Mouse (Mus musculus) forebrain, embryonic 10.5 days (tissue): ENCODE measurements around the gene Suco. TPM values are rescaled to one million over a fixed set of nuclear protein-coding genes. Genes with fewer than 3 reads are reported as not detected.

Source experiments
- DNase-seq: peaks from one replicate; pipeline ENCODE4 v3.0.0-alpha.2; 2017; ENCODE audit warnings: low spot score; ENCODE audit errors: extremely low spot score
- H3K27ac ChIP-seq: fragments of 300-500 bp; sonication (generic); 2 replicates; pipeline ENCODE4 v1.5.1; 2016; ENCODE audit warnings: mild to moderate bottlenecking
- H3K27me3 ChIP-seq: fragments of 300-500 bp; sonication (generic); 2 replicates; pipeline ENCODE4 v1.6.1; 2016; ENCODE audit warnings: mild to moderate bottlenecking; ENCODE audit not compliant: poor library complexity, severe bottlenecking
- H3K36me3 ChIP-seq: fragments of 300-500 bp; sonication (generic); replicated peaks from 2 replicates; pipeline ENCODE4 v1.6.1; 2016; ENCODE audit warnings: mild to moderate bottlenecking, moderate library complexity
- H3K4me1 ChIP-seq: fragments of 300-500 bp; sonication (generic); 2 replicates; pipeline ENCODE4 v1.6.1; 2016
- H3K4me3 ChIP-seq: fragments of 300-500 bp; sonication (generic); 2 replicates; pipeline ENCODE4 v1.5.1; 2016; ENCODE audit warnings: mild to moderate bottlenecking, moderate library complexity
- H3K9me3 ChIP-seq: fragments of 300-500 bp; sonication (generic); 2 replicates; pipeline ENCODE4 v1.6.1; 2016; ENCODE audit warnings: mild to moderate bottlenecking, moderate library complexity
- WGBS: fragments of 180-500 bp; shearing (Covaris S2); methylation state at CpG from one replicate; pipeline ENCODE4 v1.1.7; 2016; 5-methylcytosine and 5-hydroxymethylcytosine counted together
- polyA plus RNA-seq: library from polyadenylated mRNA; unstranded; fragments of >200 nt; fragmentation: Nextera tagmentation; extraction: Ambion mirVana; gene quantifications from 2 replicates; pipeline ENCODE4 v1.2.1, GENCODE M21; 2016

The Suco gene
- polyA plus RNA-seq, 1 experiment from 2014 or later, result 20.5 TPM

DNA sequence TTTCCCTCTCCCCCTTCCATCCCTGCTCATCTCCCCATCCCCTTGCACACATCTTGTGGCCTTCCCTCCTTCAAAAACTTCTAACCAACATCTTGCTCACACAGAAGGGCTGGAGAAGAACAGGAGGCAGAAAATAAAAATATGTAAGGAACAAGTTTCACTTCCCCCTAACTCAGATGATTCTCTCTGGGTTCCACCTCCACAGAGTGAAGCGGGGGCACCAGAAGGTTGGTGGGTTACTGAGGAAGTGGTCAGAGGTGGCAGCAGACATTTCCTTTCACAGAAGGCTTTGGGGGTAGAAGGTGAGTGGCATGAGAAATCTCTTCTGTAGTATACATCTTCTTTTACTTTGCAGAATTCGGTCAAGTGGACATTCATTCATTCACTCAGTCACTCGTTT lies 77.6 kb downstream of the Suco start:
- Histone ChIP-seq H3K27me3 (no peaks in the 10 kb centered on the region), H3K4me3 (no peak overlapping the region), H3K27ac (no peak overlapping the region), H3K9me3 (no peaks in the 10 kb centered on the region), H3K36me3 (no peaks in the 10 kb centered on the region), H3K4me1 (no peaks in the 10 kb centered on the region)
- 94% methylated on average over 3 of the region's 3 CpGs for WGBS
- DNase-seq, result no peak

DNA sequence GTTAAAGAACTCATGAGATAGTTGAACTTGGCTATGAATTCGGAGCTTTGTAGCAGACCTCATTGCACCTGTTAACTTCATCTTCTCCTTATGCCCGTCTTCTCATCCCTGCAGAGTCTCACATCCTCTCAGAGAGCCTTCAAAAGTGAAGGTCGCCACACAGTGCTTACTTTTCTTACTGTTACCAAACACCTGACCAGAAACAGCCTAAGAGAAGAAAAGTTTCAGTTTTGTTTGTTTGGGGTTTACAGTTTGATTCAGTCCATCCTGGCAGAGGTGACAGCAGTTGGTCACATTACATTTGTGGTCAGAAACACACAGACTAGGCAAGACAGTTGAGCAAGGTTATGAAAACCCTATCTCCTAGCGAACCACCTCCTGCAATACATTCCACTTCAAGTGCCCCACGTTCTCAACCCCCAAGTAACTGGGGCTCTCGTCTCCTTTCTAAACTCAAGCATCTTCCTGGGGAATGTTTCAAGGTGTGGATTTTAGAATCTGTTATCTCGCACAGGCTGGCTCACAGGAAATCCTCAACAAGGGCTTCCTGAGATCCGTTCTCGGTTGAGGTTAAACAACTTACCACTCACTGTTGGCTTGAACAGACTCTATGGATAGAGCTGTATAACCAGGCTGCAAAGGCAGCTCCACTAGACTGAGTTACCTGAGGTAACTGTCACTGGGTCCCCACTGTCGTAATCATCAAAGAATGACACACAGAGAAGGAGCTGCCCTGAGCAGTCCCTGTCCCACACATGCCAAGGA lies 81.9 kb downstream of the Suco start:
- DNase-seq, result no peak
- Histone ChIP-seq H3K27ac (no peak overlapping the region), H3K4me1 (no peaks in the 10 kb centered on the region), H3K4me3 (no peak overlapping the region), H3K36me3 (no peaks in the 10 kb centered on the region), H3K27me3 (no peaks in the 10 kb centered on the region), H3K9me3 (no peaks in the 10 kb centered on the region)
- WGBS, result 88% methylated on average over 10 of the region's 10 CpGs

DNA sequence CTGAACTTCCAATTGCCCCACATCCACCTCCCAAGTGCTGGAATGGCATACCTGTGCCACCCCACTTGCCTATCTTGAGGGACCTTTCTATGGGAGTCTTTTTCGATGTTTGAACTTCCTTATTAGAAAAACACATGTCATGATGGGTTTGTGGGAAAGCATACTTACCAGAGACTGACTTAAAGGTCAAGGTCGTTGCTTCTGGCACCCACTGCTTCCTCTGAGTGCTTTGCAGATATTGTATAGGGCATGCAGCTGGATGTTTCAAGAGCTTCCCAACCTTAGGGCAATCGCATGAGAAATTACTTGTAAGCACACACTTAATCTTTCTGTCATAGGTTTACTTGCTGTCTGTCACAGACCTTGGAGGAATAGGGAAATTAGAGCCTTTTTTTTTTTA lies 83.2 kb downstream of the Suco start:
- WGBS, result 92% methylated on average over 3 of the region's 3 CpGs
- Histone ChIP-seq H3K27me3 (no peaks in the 10 kb centered on the region), H3K27ac (no peak overlapping the region), H3K9me3 (no peaks in the 10 kb centered on the region), H3K4me1 (no peaks in the 10 kb centered on the region), H3K36me3 (no peaks in the 10 kb centered on the region), H3K4me3 (no peak overlapping the region)
- DNase-seq, result no peak

DNA sequence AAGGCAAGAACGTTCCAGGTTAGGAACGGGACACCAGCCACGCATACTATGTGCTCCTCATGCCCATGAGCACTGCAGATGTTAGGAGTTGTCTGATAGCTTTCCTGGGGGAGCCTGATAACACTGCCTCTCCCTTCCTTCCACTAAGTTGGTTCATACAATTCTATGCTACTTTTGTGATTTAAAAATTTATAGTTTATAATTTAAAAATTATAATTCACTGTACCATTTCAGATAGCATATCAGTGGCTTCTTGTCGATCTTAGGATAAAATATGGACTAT lies 83.9 kb downstream of the Suco start:
- Histone ChIP-seq H3K4me3 (no peak overlapping the region), H3K4me1 (no peaks in the 10 kb centered on the region), H3K36me3 (no peaks in the 10 kb centered on the region), H3K27me3 (no peaks in the 10 kb centered on the region), H3K9me3 (no peaks in the 10 kb centered on the region), H3K27ac (no peak overlapping the region)
- 96% methylated on average over 4 of the region's 4 CpGs for WGBS
- DNase-seq, result no peak

DNA sequence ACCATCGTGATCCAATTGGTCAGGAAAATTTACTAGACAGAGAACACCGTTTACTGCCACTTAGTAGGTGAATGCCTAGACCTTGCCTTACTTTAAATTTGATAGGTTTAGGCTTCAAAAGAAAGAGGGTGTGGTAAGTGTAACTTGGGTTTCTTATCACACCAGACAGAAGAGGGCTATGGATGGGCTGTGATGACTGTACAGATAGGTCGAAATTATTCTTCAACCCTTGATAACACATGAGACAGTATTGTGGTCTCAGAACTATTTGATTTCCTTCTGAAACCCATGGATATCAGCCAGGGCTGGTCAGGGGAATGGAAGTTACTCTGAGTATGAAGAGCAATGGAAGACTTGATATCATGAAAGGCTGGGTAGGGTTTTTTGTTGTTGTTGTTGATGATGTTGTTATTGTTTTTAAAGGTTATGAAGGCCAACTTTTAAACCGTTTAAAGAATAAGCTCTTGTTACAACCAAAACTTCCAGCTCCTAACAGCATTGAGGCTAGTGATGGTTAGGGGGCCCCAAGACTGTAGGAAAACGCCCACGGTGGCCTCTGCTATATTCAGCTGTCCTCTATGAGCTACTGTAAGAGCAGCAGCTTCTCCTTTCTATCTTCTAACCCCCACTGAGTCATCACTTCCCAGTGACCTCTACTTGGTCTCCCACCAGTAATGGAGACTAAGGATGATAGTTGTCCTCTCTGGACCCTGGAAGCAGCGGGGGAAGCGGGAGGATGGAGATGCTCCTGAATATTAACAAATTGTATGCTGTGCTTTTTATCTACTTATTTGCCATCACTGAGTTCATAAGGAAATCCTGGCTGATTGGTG lies 84.4 kb downstream of the Suco start:
- Histone ChIP-seq H3K9me3 (no peaks in the 10 kb centered on the region), H3K27ac (no peak overlapping the region), H3K27me3 (no peaks in the 10 kb centered on the region), H3K4me1 (no peaks in the 10 kb centered on the region), H3K36me3 (no peaks in the 10 kb centered on the region), H3K4me3 (no peak overlapping the region)
- DNase-seq, result no peak
- 92% methylated on average over 8 of the region's 8 CpGs for WGBS

DNA sequence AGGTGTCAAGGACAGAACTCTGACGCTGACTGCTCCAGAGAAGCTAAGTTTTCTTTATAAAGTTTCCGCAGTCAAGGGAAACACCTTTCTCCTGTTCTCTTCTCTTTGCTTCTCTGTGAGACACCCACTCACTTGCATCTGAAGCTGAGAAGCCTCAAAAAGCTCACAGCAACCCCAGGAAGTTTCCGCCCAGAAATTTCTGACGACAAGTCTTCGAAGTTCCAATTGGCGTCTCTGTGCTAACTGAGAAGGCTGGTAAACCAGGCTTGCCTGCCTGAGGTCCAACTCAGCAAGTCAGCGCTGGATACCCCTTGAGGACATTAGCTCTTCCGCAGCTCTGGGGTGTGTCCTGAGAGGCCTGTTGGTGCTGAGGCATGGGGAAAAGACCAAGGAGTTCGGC lies 88.1 kb downstream of the Suco start, which contains the start of gene Fasl:
Fasl (minus strand) TSS at position 157 of the 400 bp plus-strand sequence.
- no peak for DNase-seq
- Histone ChIP-seq H3K4me1 (no peaks in the 10 kb centered on the region), H3K27ac (no peak within 1 kb of the TSS), H3K36me3 (no peaks in the 10 kb centered on the region), H3K9me3 (no peaks in the 10 kb centered on the region), H3K4me3 (no peak within 1 kb of the TSS), H3K27me3 (no peaks in the 10 kb centered on the region)
- 88% methylated on average over 9 of the region's 9 CpGs for WGBS

DNA sequence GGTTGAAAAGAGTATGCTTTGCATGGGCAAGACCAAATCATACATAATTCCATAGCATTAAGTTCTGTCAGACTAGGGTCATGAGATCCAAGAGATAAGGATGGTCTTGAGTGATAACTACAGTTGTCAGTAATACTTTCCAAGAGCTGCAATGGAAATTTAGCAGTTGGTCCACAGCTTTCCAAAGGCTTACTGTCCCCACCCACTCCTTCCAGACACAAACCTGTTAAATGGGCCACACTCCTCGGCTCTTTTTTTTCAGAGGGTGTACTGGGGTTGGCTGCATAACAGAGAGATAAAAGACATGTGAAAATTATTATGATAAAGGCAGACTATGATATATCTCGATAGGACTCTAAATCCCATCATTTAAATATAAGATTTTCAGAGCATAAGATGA lies 93.8 kb downstream of the Suco start:
- Histone ChIP-seq H3K27me3 (no peaks in the 10 kb centered on the region), H3K4me1 (no peaks in the 10 kb centered on the region), H3K27ac (no peak overlapping the region), H3K36me3 (no peaks in the 10 kb centered on the region), H3K4me3 (no peak overlapping the region), H3K9me3 (no peaks in the 10 kb centered on the region)
- no peak for DNase-seq
- 82% methylated on average over 2 of the region's 2 CpGs for whole genome bisulfite sequencing

DNA sequence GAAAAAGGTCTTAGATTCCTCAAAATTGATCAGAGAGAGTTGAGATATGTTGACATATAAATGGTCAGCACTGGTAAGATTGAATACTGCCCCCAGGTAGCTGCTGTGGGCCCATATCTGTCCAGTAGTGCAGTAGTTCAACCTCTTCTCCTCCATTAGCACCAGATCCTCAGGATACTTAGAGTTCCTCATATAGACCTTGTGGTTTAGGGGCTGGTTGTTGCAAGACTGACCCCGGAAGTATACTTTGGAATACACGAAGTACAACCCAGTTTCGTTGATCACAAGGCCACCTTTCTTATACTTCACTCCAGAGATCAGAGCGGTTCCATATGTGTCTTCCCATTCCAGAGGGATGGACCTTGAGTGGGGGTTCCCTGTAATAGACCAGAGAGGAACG lies 94.9 kb downstream of the Suco start:
- 90% methylated on average over 5 of the region's 5 CpGs for WGBS
- H3K9me3 ChIP-seq, result no peaks in the 10 kb centered on the region
- DNase-seq, result no peak

DNA sequence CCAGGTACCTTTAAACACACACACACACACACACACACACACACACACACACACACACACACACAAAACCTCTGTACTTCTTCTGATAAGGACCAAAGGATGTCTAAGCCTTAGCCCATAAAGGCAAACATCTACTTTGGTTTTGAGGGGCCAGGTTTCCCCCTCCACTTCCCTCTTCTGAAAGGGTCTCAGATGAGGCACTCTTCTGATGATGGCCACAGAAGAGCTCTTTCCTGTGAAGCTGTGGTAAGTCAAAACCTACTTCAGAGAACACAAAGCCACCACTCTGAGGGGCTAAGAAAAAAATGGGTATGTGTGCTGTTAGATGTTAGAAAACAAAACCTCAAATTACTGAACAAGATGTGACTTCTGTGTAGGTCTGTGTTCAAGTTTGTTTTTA lies 97.4 kb downstream of the Suco start:
- H3K4me3 ChIP-seq, result no peak overlapping the region
- no peaks in the 10 kb centered on the region for H3K36me3 ChIP-seq
- no peak overlapping the region for H3K27ac ChIP-seq
- no peaks in the 10 kb centered on the region for H3K4me1 ChIP-seq
- DNase-seq, result no peak
- no peaks in the 10 kb centered on the region for H3K27me3 ChIP-seq
- no peaks in the 10 kb centered on the region for H3K9me3 ChIP-seq

More for the DNA sequence above, 94.9 kb downstream of the Suco start:
- no peak overlapping the region for H3K4me3 ChIP-seq
- H3K27me3 ChIP-seq, result no peaks in the 10 kb centered on the region
- H3K27ac ChIP-seq, result no peak overlapping the region
- H3K4me1 ChIP-seq, result no peaks in the 10 kb centered on the region
- H3K36me3 ChIP-seq, result no peaks in the 10 kb centered on the region

DNA sequence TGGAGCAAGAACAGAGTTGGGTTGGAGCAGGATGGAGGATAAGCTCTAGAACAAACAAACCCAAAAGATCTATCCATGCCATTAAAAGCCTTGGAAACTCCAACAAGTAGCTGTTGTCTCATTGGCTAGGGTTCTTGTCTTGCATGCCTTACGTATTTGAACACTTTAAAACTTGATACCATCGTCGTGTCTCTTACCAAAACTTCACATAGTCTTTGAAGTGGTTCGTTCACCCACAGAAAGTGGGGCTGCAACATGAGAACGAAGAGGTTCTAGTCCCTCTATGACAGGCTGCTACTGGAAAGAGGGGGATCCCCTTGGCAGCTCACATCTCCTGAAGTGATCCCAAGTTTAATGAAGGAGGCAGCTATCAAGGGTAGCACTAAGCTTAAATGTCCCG lies 101.3 kb downstream of the Suco start:
- no peak overlapping the region for H3K27ac ChIP-seq
- no peaks in the 10 kb centered on the region for H3K27me3 ChIP-seq
- no peaks in the 10 kb centered on the region for H3K36me3 ChIP-seq
- 86% methylated on average over 6 of the region's 6 CpGs for WGBS
- H3K9me3 ChIP-seq, result no peaks in the 10 kb centered on the region
- H3K4me1 ChIP-seq, result no peaks in the 10 kb centered on the region
- no peak for DNase-seq
- no peak overlapping the region for H3K4me3 ChIP-seq

DNA sequence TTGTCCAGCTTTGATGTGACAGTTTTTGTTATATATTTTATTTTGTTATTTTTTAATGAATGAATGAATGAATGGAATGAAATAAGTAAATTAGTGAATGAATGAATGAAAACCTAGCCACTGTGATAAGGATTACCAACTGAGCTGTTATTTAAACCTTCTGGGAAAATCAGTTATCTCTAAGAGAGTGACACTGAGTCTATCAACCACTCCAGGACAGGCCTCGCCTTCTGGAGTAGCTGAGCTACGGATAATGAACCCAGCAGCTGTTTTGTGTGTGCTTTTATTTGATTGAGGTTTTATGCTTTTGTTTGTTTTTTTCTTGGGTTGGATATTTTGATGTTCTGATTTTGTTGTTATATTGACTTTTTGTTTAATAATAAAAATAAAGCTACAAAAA lies 105.2 kb downstream of the Suco start:
- WGBS, result 85% methylated on average over 2 of the region's 2 CpGs
- DNase-seq, result no peak
- H3K4me1 ChIP-seq, result no peaks in the 10 kb centered on the region
- no peak overlapping the region for H3K27ac ChIP-seq
- no peaks in the 10 kb centered on the region for H3K9me3 ChIP-seq
- no peaks in the 10 kb centered on the region for H3K27me3 ChIP-seq
- no peak overlapping the region for H3K4me3 ChIP-seq
- no peaks in the 10 kb centered on the region for H3K36me3 ChIP-seq

DNA sequence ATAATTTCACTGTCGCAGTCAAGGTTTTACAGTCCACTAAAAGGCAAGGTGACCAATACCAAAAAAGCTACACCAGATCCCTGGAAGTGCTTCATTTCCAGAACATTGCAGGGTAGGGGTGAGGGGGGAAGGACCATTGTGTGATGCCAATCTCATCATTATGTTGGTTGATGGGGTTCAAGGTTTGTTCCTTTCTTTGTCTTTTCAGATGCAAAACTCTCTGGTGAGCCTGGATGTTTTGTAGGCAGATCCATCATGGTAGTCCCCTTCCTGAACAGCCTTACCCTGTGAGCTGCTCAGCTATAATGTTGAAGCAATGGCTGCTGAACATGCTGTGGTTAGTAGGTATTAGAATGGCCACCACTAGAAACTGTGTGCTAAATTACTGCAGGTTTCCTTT lies 107.2 kb downstream of the Suco start:
- H3K36me3 ChIP-seq, result no peaks in the 10 kb centered on the region
- DNase-seq, result no peak
- H3K27ac ChIP-seq, result no peak overlapping the region
- no peaks in the 10 kb centered on the region for H3K4me1 ChIP-seq
- no peak overlapping the region for H3K4me3 ChIP-seq
- H3K9me3 ChIP-seq, result no peaks in the 10 kb centered on the region
- no peaks in the 10 kb centered on the region for H3K27me3 ChIP-seq
- WGBS, result 88% methylated on average over 1 of the region's 1 CpGs

DNA sequence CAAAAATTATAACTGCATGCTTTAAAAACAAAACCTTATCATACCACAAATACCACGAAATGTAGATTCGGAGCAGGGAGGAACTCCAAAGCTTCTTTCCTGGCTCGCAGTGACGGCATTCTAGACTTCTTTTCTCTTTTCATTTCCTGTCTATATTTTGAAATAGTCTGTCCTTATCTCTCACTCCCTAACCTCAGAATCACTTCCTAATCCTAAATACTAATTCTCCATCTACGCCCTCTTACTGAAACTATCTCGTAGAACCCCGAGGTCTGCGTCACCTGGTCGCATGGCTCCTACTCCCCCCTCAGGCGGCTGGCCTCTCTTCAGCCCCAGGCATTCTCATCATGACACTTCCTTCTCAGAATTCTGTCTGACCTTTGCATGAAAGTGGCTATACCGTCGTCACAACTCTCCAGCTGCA lies 109.4 kb downstream of the Suco start:
- DNase-seq, result no peak
- no peaks in the 10 kb centered on the region for H3K36me3 ChIP-seq
- H3K4me3 ChIP-seq, result no peak overlapping the region
- H3K27me3 ChIP-seq, result no peaks in the 10 kb centered on the region
- no peak overlapping the region for H3K27ac ChIP-seq
- H3K9me3 ChIP-seq, result no peaks in the 10 kb centered on the region
- H3K4me1 ChIP-seq, result no peaks in the 10 kb centered on the region
- 76% methylated on average over 12 of the region's 12 CpGs for WGBS
